12 mouse cellular contexts compared by ENCODE assay signal in genomic region chr1:133843370-133843769, GRCm38 (mm10). TPM values are rescaled to one million over a fixed set of nuclear protein-coding genes. Genes with fewer than 3 reads are reported as not detected.
DNase-seq lines count a peak whose midpoint lies in the region; ATAC-seq and TF ChIP-seq lines count a peak whose summit lies in the region.
"Had no signal": no experiment of that assay in that cellular context is flagged by ENCODE, and none has a peak within 500 bp of the region (broad histone marks: within the 10 kb centered on the region; RNA-seq: fewer than 3 reads in every experiment).

No protein-coding gene starts in this region.

- DNase-seq in kidney, postnatal 14 days = peak; percentile 21
- no peak for DNase-seq in kidney, postnatal 36 days
- peak; percentile 58 for DNase-seq in NIH3T3 (ENCODE audit: low read depth)
- peak; percentile 45 to 83 for DNase-seq in lung, postnatal 4 days
- no peak for DNase-seq in heart, postnatal 4 days
- DNase-seq: cerebellum, postnatal 10 days; thymus, adult 2 months had no signal

- H3K9ac ChIP-seq in forebrain, embryonic 12.5 days = no peak overlapping the region
- H3K9ac ChIP-seq: hindbrain, embryonic 13.5 days had no signal

- H3K9me3 ChIP-seq in forebrain, embryonic 12.5 days = no peaks in the 10 kb centered on the region
- H3K9me3 ChIP-seq: hindbrain, embryonic 13.5 days had no signal

- 0 out of 2 replicates have a peak, but pooled peaks cover 6% of the 10 kb centered on the region for H3K4me1 ChIP-seq in embryonic fibroblast, embryonic 13.5 days (ENCODE audit: control insufficient read depth, insufficient read depth, low read length)
- H3K4me1 ChIP-seq in forebrain, embryonic 12.5 days = peaks cover 22% of the 10 kb centered on the region

- 0 out of 2 replicates have a peak overlapping the region, but pooled peaks have one; percentile 4 for H3K27ac ChIP-seq in embryonic fibroblast, embryonic 13.5 days (ENCODE audit: insufficient read depth, low read length)
- no peak overlapping the region for H3K27ac ChIP-seq in forebrain, embryonic 12.5 days

- 0 out of 2 replicates have a peak, but pooled peaks cover 4% of the 10 kb centered on the region for H3K27me3 ChIP-seq in forebrain, embryonic 12.5 days
- H3K27me3 ChIP-seq: hindbrain, embryonic 13.5 days had no signal

- TF ChIP-seq POLR2A in embryonic fibroblast, embryonic 13.5 days (IDR thresholded peaks at IDR 0.05; ENCODE audit: low read depth, low read length) = no peak

- H3K36me3 ChIP-seq in forebrain, embryonic 12.5 days (replicated peaks) = no peaks in the 10 kb centered on the region
- H3K36me3 ChIP-seq: hindbrain, embryonic 13.5 days had no signal

- 59% methylated on average over 4 of the region's 4 CpGs for WGBS in forebrain, embryonic 12.5 days

- TF ChIP-seq CTCF in embryonic fibroblast, embryonic 13.5 days (IDR thresholded peaks at IDR 0.05; ENCODE audit: borderline replicate concordance, insufficient read depth, low read length) = no peak

- ATAC-seq in forebrain, embryonic 12.5 days (ENCODE audit: low FRiP score) = no peak
- ATAC-seq: activated CD4-positive, CD25-positive, alpha-beta regulatory T cell, adult 4 months had no signal

- no peak overlapping the region for H3K4me2 ChIP-seq in forebrain, embryonic 12.5 days
- H3K4me2 ChIP-seq: hindbrain, embryonic 13.5 days had no signal

- H3K4me3 ChIP-seq in embryonic fibroblast, embryonic 13.5 days (ENCODE audit: insufficient read depth, low read length) = no peak overlapping the region
- no peak overlapping the region for H3K4me3 ChIP-seq in forebrain, embryonic 12.5 days (replicated peaks)
- H3K4me3 ChIP-seq: hindbrain, embryonic 13.5 days; left cerebral cortex, adult 2 months had no signal

RNA-seq across cellular contexts. Expression of gene Atp2b4, which starts 42.5 kb away (rescaled TPM):
- 37.2 and 41.3 TPM in 2 replicates for polyA plus RNA-seq in embryonic fibroblast, embryonic 13.5 days (2011; ENCODE audit: insufficient read length, low read depth, missing spikeins)
- total RNA-seq in heart, postnatal 4 days (2021) = 10 to 100 TPM; 32.4 to 37.4 TPM
- polyA plus RNA-seq in forebrain, embryonic 12.5 days (2016; fragmentation: Nextera tagmentation; extraction: Ambion mirVana) = 8.5 and 9.2 TPM in 2 replicates

Comparison
In these comparisons a context has a peak if more than half of its experiments do, and no peak if none do; other contexts are left out.
1. DNase-seq: peak in kidney, postnatal 14 days (single experiment), NIH3T3 (single experiment) and lung, postnatal 4 days (2 of 2); none in kidney, postnatal 36 days (0 of 2) and heart, postnatal 4 days (single experiment).